Mouse (Mus musculus) heart, embryonic 10.5 days (tissue): ENCODE measurements at regions not wholly inside any gene's neighbourhood (a gene's known extent, or its start where the extent isn't known, plus 50 kb on each side); places are given as distances from the start of the nearest gene placed in this dataset.
"Not testable (repeated sequence)": the region's sequence is repeated elsewhere in the genome, so short reads cannot be mapped to it uniquely, and the experiment has no call there.

Experiments used
- DNase-seq: peaks from one replicate; pipeline ENCODE4 v3.0.0-alpha.2; 2017; ENCODE audit warnings: low spot score
- H3K27ac ChIP-seq: fragments of 300-500 bp; sonication (generic); 2 replicates; pipeline ENCODE4 v1.5.1; 2016; ENCODE audit warnings: mild to moderate bottlenecking
- H3K27me3 ChIP-seq: fragments of 300-500 bp; sonication (generic); 2 replicates; pipeline ENCODE4 v1.6.1; 2016; ENCODE audit warnings: mild to moderate bottlenecking; ENCODE audit not compliant: poor library complexity, insufficient read depth, severe bottlenecking
- H3K36me3 ChIP-seq: fragments of 300-500 bp; sonication (generic); 2 replicates; pipeline ENCODE4 v1.6.1; 2016; ENCODE audit warnings: mild to moderate bottlenecking, moderate library complexity
- H3K4me1 ChIP-seq: fragments of 300-500 bp; sonication (generic); 2 replicates; pipeline ENCODE4 v1.6.1; 2016; ENCODE audit warnings: mild to moderate bottlenecking
- H3K4me3 ChIP-seq: fragments of 300-500 bp; sonication (generic); 2 replicates; pipeline ENCODE4 v1.5.1; 2016; ENCODE audit warnings: mild to moderate bottlenecking, moderate library complexity
- H3K9me3 ChIP-seq: fragments of 300-500 bp; sonication (generic); 2 replicates; pipeline ENCODE4 v1.6.1; 2016; ENCODE audit warnings: mild to moderate bottlenecking, moderate library complexity
- WGBS: fragments of 180-500 bp; shearing (Covaris S2); methylation state at CpG from one replicate; pipeline ENCODE4 v1.1.7; 2016; 5-methylcytosine and 5-hydroxymethylcytosine counted together

DNA sequence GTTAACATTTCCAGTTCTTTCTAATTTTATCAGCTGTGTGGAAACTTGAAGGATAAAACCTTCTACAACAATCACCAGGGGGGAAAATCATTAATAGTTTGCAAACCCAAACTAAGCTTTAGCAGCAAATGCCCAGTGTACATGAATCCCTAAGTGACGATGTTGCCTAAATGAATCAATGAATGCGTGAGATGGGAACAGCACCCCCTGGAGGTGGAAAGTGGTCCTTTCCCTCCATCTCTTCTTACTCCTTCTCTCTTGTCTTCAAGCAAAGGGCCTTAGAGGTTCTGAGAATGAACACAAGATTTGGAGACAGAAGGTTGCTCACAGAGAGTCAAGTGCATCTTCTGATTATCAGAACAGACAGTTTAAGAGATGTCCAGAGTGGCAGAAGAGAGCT, 129.1 kb upstream of the Daam1 start:
- no peak for DNase-seq
- Histone ChIP-seq H3K27ac (no peak overlapping the region), H3K27me3 (no peaks in the 10 kb centered on the region), H3K4me3 (no peak overlapping the region), H3K9me3 (0 out of 2 replicates have a peak, but pooled peaks cover 5% of the 10 kb centered on the region), H3K36me3 (no peaks in the 10 kb centered on the region), H3K4me1 (0 out of 2 replicates have a peak, but pooled peaks cover 3% of the 10 kb centered on the region)
- 86% methylated on average over 2 of the region's 2 CpGs for WGBS

- 0 out of 2 replicates have a peak, but pooled peaks cover 5% of the 10 kb centered on the region for H3K9me3 ChIP-seq
- 67% methylated on average over 11 of the region's 11 CpGs for WGBS
- no peaks in the 10 kb centered on the region for H3K27me3 ChIP-seq
- H3K27ac ChIP-seq: no peak overlapping the region
- H3K4me1 ChIP-seq: 0 out of 2 replicates have a peak, but pooled peaks cover 3% of the 10 kb centered on the region
- H3K4me3 ChIP-seq: no peak overlapping the region
- no peaks in the 10 kb centered on the region for H3K36me3 ChIP-seq
- no peak for DNase-seq
These were observed 128.7 kb upstream of the Daam1 start for GRCm38 (mm10) chr12:71702181-71702580.

GRCm38 (mm10) chr12:71703146-71703902, 127.6 kb upstream of the Daam1 start:
- Histone ChIP-seq H3K27ac (no peak overlapping the region), H3K9me3 (0 out of 2 replicates have a peak, but pooled peaks cover 5% of the 10 kb centered on the region), H3K36me3 (no peaks in the 10 kb centered on the region), H3K4me3 (no peak overlapping the region), H3K27me3 (no peaks in the 10 kb centered on the region), H3K4me1 (0 out of 2 replicates have a peak, but pooled peaks cover 3% of the 10 kb centered on the region)
- no peak for DNase-seq
- WGBS: 85% methylated on average over 13 of the region's 13 CpGs

GRCm38 (mm10) chr12:71704431-71704830, 126.4 kb upstream of the Daam1 start:
- DNase-seq: no peak
- 64% methylated on average over 6 of the region's 6 CpGs for WGBS
- H3K9me3 ChIP-seq: no peaks in the 10 kb centered on the region
- 0 out of 2 replicates have a peak, but pooled peaks cover 3% of the 10 kb centered on the region for H3K4me1 ChIP-seq
- H3K36me3 ChIP-seq: no peaks in the 10 kb centered on the region
- H3K27ac ChIP-seq: no peak overlapping the region
- H3K4me3 ChIP-seq: no peak overlapping the region
- no peaks in the 10 kb centered on the region for H3K27me3 ChIP-seq

DNA sequence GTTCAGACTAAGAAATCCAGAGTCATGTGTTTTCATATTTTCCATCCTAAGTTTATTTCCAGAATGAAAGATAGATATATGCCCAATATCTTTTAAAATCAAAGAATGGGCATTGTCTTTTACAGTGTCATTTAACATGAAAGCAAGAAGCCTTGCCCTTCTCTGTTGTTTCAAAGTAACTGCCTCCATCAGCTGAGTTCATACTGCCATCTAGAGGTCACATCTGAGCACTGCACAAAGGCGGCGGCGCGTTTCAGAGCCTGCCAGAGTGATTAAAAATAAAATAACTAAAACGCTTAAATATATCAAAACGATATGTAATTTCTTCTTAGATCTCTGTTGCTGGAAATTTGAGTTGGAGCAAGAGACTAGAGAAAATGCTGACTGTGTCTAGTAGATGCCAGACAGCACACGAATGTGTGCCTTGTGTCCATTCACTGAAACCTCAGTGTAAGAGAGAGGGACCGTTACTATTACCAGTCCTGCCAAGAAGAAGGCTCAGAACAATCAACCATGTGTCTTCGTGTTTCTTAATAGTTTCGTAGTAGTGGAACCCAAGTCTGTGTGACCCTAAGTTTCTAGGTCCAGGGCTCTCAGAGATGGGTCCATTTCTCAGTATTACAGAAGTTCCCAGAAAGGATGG, 123.0 kb upstream of the Daam1 start:
- Histone ChIP-seq H3K27ac (no peak overlapping the region), H3K36me3 (no peaks in the 10 kb centered on the region), H3K4me3 (no peak overlapping the region), H3K27me3 (no peaks in the 10 kb centered on the region), H3K9me3 (no peaks in the 10 kb centered on the region), H3K4me1 (no peaks in the 10 kb centered on the region)
- WGBS: 25% methylated on average over 10 of the region's 10 CpGs
- DNase-seq: no peak

- H3K27ac ChIP-seq: no peak overlapping the region
- H3K9me3 ChIP-seq: no peaks in the 10 kb centered on the region
- no peak for DNase-seq
- H3K4me1 ChIP-seq: peaks cover 12% of the 10 kb centered on the region; the same call in 1 of the 2 replicates
- H3K4me3 ChIP-seq: no peak overlapping the region
- no peaks in the 10 kb centered on the region for H3K27me3 ChIP-seq
- WGBS: 75% methylated on average over 7 of the region's 7 CpGs
- no peaks in the 10 kb centered on the region for H3K36me3 ChIP-seq
These were observed 116.3 kb upstream of the Daam1 start for GRCm38 (mm10) chr12:71714606-71715005.

DNA sequence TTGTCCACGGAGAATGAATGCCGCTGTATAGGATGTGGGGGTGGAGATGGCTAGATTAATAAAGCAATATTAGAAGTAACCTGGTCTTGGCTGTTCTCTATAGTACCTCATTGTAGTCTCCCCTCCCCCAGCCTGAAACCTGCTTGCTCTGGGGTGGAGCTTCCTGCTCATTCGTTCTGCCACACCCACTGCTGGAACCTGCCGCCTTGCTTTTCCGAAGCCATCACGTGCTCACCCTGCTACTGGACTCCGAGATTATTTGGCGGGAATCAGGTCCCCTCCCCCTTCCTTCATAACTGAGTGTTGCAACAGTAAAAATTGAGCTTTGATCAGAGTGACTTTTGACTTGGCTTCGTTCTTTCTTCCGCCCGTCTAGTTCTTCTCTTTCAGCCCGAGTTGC, 112.5 kb upstream of the Daam1 start:
- not testable (repeated sequence) for H3K27me3 ChIP-seq, H3K27ac ChIP-seq, H3K9me3 ChIP-seq, H3K4me3 ChIP-seq, H3K36me3 ChIP-seq
- peak; percentile 57 for DNase-seq
- 65% methylated on average over 12 of the region's 12 CpGs for WGBS
- peaks cover 15% of the 10 kb centered on the region; the same call in 1 of the 2 replicates for H3K4me1 ChIP-seq

- Histone ChIP-seq H3K4me3 (no peak overlapping the region), H3K4me1 (peaks cover 15% of the 10 kb centered on the region; the same call in 1 of the 2 replicates), H3K27me3 (no peaks in the 10 kb centered on the region), H3K27ac (no peak overlapping the region), H3K36me3 (no peaks in the 10 kb centered on the region), H3K9me3 (no peaks in the 10 kb centered on the region)
- 70% methylated on average over 7 of the region's 7 CpGs for WGBS
- DNase-seq: peak; percentile 61
These were observed 112.0 kb upstream of the Daam1 start for GRCm38 (mm10) chr12:71718911-71719310.

DNA sequence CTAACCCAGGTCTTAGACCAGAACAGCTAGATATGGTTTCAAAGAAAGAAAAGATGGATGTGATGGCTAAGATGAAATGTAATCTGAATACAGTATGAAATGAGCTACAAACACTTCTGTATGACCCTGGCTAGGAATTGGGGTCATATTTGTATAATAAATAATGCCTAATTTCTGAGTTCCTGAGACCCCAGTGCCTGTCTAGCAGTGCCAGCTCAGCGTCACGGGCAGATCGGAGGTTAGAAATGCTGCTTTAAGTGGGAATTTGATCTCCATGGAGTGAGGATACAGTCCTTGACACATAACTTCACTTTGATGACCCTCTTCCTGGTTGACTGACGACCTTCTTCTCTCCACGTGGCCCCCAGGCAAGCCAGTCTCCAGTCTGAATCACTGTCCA, 105.7 kb upstream of the Daam1 start:
- 39% methylated on average over 5 of the region's 5 CpGs for WGBS
- Histone ChIP-seq H3K27ac (no peak overlapping the region), H3K36me3 (no peaks in the 10 kb centered on the region), H3K9me3 (no peaks in the 10 kb centered on the region), H3K4me1 (peaks cover 5% of the 10 kb centered on the region; the same call in 1 of the 2 replicates), H3K4me3 (no peak overlapping the region), H3K27me3 (no peaks in the 10 kb centered on the region)
- DNase-seq: peak; percentile 19

- H3K27ac ChIP-seq: no peak overlapping the region
- peak; percentile 19 for DNase-seq
These were observed 105.1 kb upstream of the Daam1 start for GRCm38 (mm10) chr12:71725713-71726336.

GRCm38 (mm10) chr12:71743345-71743744, 87.5 kb upstream of the Daam1 start:
- DNase-seq: peak; percentile 13
- no peaks in the 10 kb centered on the region for H3K27me3 ChIP-seq
- peaks cover 20% of the 10 kb centered on the region for H3K4me1 ChIP-seq
- H3K36me3 ChIP-seq: no peaks in the 10 kb centered on the region
- H3K9me3 ChIP-seq: no peaks in the 10 kb centered on the region
- no peak overlapping the region for H3K27ac ChIP-seq
- H3K4me3 ChIP-seq: no peak overlapping the region
- WGBS: 86% methylated on average over 2 of the region's 2 CpGs

More at GRCm38 (mm10) chr12:71725713-71726336, 105.1 kb upstream of the Daam1 start:
- Histone ChIP-seq H3K9me3 (no peaks in the 10 kb centered on the region), H3K27me3 (no peaks in the 10 kb centered on the region), H3K4me3 (no peak overlapping the region), H3K36me3 (no peaks in the 10 kb centered on the region), H3K4me1 (peaks cover 5% of the 10 kb centered on the region; the same call in 1 of the 2 replicates)
- WGBS: 67% methylated on average over 4 of the region's 4 CpGs

DNA sequence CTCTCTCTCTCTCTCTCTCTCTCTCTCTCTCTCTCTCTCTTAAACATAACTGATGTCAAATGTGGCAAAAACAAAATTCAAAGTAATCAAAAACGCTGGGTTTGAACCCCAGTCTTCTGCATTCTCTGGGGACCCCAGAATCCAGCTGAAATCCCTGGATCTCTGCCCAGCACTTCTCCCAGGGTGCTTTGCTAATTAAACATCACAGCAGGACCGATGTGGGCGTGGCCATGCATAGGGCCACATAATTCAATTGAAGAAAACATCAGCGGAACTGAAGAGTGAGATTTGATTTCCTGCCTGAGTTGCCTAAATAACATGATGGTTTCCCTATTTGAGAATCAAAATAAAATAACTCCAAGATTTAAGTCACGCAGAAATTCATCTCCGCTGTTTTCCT, 84.9 kb upstream of the Daam1 start:
- H3K4me1 ChIP-seq: peaks cover 35% of the 10 kb centered on the region
- no peak for DNase-seq
- no peaks in the 10 kb centered on the region for H3K27me3 ChIP-seq
- WGBS: 70% methylated on average over 6 of the region's 6 CpGs
- no peak overlapping the region for H3K4me3 ChIP-seq
- no peaks in the 10 kb centered on the region for H3K9me3 ChIP-seq
- H3K27ac ChIP-seq: no peak overlapping the region
- no peaks in the 10 kb centered on the region for H3K36me3 ChIP-seq

- WGBS: 70% methylated on average over 10 of the region's 10 CpGs
- H3K4me1 ChIP-seq: peaks cover 27% of the 10 kb centered on the region
- no peak for DNase-seq
- H3K36me3 ChIP-seq: no peaks in the 10 kb centered on the region
- H3K27ac ChIP-seq: 0 out of 2 replicates have a peak overlapping the region, but pooled peaks have one; percentile 44
- no peaks in the 10 kb centered on the region for H3K9me3 ChIP-seq
- no peak overlapping the region for H3K4me3 ChIP-seq
- H3K27me3 ChIP-seq: no peaks in the 10 kb centered on the region
These were observed 83.5 kb upstream of the Daam1 start for GRCm38 (mm10) chr12:71747386-71747785.
